Mouse (Mus musculus) thymus, adult 2 months (tissue): ENCODE data around the gene Fcgr3. TPM values are rescaled to one million over a fixed set of nuclear protein-coding genes. Genes with fewer than 3 reads are reported as not detected.
A peak's percentile ranks its signal among the peaks of the same experiment; 100 is the strongest.

Experiments
- DNase-seq: peaks from one replicate; pipeline ENCODE4 v3.0.0; 2021
- H3K27ac ChIP-seq: fragments of 200-500 bp; 2 replicates; pipeline ENCODE4 v1.5.1; 2012; ENCODE audit warnings: low read length, control low read depth; ENCODE audit not compliant: control insufficient read depth, insufficient read depth
- H3K27me3 ChIP-seq: fragments of 200-500 bp; 2 replicates; pipeline ENCODE4 v1.6.1; 2012; ENCODE audit warnings: mild to moderate bottlenecking, low read length, moderate library complexity, mixed read lengths; ENCODE audit not compliant: control insufficient read depth, insufficient read depth
- H3K36me3 ChIP-seq: fragments of 200-500 bp; 2 replicates; pipeline ENCODE4 v1.6.1; 2012; ENCODE audit warnings: mild to moderate bottlenecking, low read length, moderate library complexity; ENCODE audit not compliant: control insufficient read depth, insufficient read depth
- H3K4me1 ChIP-seq: fragments of 200-500 bp; replicated peaks from 2 replicates; pipeline ENCODE4 v1.6.1; 2012; ENCODE audit warnings: low read length; ENCODE audit not compliant: control insufficient read depth, insufficient read depth
- H3K4me3 ChIP-seq: fragments of 200-500 bp; 2 replicates; pipeline ENCODE4 v1.5.1; 2012; ENCODE audit warnings: mild to moderate bottlenecking, low read length, control low read depth, moderate library complexity; ENCODE audit not compliant: control insufficient read depth, insufficient read depth
- CTCF ChIP-seq: fragments of 200-500 bp; IDR thresholded peaks from 2 replicates; pipeline ENCODE4 v1.5.1; 2012; ENCODE audit warnings: mild to moderate bottlenecking, control low read depth, low read length, moderate library complexity, borderline replicate concordance; ENCODE audit not compliant: control insufficient read depth, poor library complexity, insufficient read depth; ENCODE audit errors: extremely low read depth
- POLR2A ChIP-seq: fragments of 200-500 bp; IDR thresholded peaks from 2 replicates; pipeline ENCODE4 v1.6.1; 2012; ENCODE audit warnings: mild to moderate bottlenecking, low read length, control low read depth, moderate library complexity; ENCODE audit not compliant: control insufficient read depth, poor library complexity, insufficient read depth; ENCODE audit errors: extremely low read depth
- WGBS: fragments of 180-500 bp; shearing (Covaris S2); methylation state at CpG from one replicate; pipeline ENCODE4 v1.1.7; 2018; 5-methylcytosine and 5-hydroxymethylcytosine counted together
- polyA plus RNA-seq: library from polyadenylated mRNA; depleted of rRNA; stranded (reverse); fragments of >200 nt; gene quantifications from 2 replicates; pipeline ENCODE4 v1.2.3, GENCODE M21; 2012

Fcgr3 gene
- polyA plus RNA-seq, 1 experiment, result 20.7 TPM

GRCm38 (mm10) chr1:171044365-171045078 lies 20.2 kb downstream of the Fcgr3 start:
- peak; percentile 80 for DNase-seq
- Histone ChIP-seq H3K4me3 (peak overlapping the region; percentile 90), H3K4me1 (no peaks in the 10 kb centered on the region; the same call in 1 of the 2 replicates), H3K27ac (peak overlapping the region; percentile 69), H3K36me3 (no peaks in the 10 kb centered on the region), H3K27me3 (no peaks in the 10 kb centered on the region)
- under 1% methylated on average over 33 of the region's 33 CpGs for WGBS
- TF ChIP-seq POLR2A (peak; percentile 27; the same call in 1 of the 2 replicates), CTCF (no peak)

GRCm38 (mm10) chr1:171043594-171044153 lies 21.1 kb downstream of the Fcgr3 start:
- TF ChIP-seq CTCF, result no peak
- TF ChIP-seq POLR2A, result no peak
- 89% methylated on average over 3 of the region's 3 CpGs for WGBS
- H3K36me3 ChIP-seq, result no peaks in the 10 kb centered on the region
- no peak overlapping the region for H3K27ac ChIP-seq
- no peak overlapping the region for H3K4me3 ChIP-seq
- no peaks in the 10 kb centered on the region; the same call in 1 of the 2 replicates for H3K4me1 ChIP-seq
- no peak for DNase-seq
- no peaks in the 10 kb centered on the region for H3K27me3 ChIP-seq

GRCm38 (mm10) chr1:171039880-171040279 lies 24.9 kb downstream of the Fcgr3 start:
- TF ChIP-seq CTCF, result no peak
- TF ChIP-seq POLR2A, result no peak
- DNase-seq, result no peak
- no peaks in the 10 kb centered on the region; the same call in 1 of the 2 replicates for H3K27me3 ChIP-seq
- H3K27ac ChIP-seq, result no peak overlapping the region
- WGBS, result 97% methylated on average over 7 of the region's 7 CpGs
- no peak overlapping the region for H3K4me3 ChIP-seq
- H3K36me3 ChIP-seq, result no peaks in the 10 kb centered on the region
- H3K4me1 ChIP-seq, result peaks cover 8% of the 10 kb centered on the region

- TF ChIP-seq CTCF, result no peak
- TF ChIP-seq POLR2A, result no peak
- Histone ChIP-seq H3K27ac (no peak overlapping the region), H3K4me1 (peaks cover 10% of the 10 kb centered on the region), H3K27me3 (peaks cover 3% of the 10 kb centered on the region), H3K4me3 (no peak overlapping the region), H3K36me3 (no peaks in the 10 kb centered on the region)
- WGBS, result 90% methylated on average over 6 of the region's 6 CpGs
- DNase-seq, result no peak
These were observed 25.6 kb downstream of the Fcgr3 start for GRCm38 (mm10) chr1:171039135-171039534.

GRCm38 (mm10) chr1:171037861-171038721 lies 26.6 kb downstream of the Fcgr3 start:
- Histone ChIP-seq H3K27me3 (peaks cover 3% of the 10 kb centered on the region), H3K4me1 (peaks cover 15% of the 10 kb centered on the region), H3K36me3 (no peaks in the 10 kb centered on the region), H3K27ac (peak overlapping the region; percentile 62), H3K4me3 (peak overlapping the region; percentile 93)
- DNase-seq, result peak; percentile 70
- WGBS, result under 1% methylated on average over 47 of the region's 47 CpGs
- TF ChIP-seq POLR2A, result no peak
- no peak for TF ChIP-seq CTCF
